Mouse (Mus musculus): Measurements from ENCODE around the gene C030005K15Rik. TPM values are rescaled to one million over a fixed set of nuclear protein-coding genes. Genes with fewer than 3 reads are reported as not detected.

C030005K15Rik gene
- polyA plus RNA-seq, 1 experiment from 2014 or later: not detected

DNA sequence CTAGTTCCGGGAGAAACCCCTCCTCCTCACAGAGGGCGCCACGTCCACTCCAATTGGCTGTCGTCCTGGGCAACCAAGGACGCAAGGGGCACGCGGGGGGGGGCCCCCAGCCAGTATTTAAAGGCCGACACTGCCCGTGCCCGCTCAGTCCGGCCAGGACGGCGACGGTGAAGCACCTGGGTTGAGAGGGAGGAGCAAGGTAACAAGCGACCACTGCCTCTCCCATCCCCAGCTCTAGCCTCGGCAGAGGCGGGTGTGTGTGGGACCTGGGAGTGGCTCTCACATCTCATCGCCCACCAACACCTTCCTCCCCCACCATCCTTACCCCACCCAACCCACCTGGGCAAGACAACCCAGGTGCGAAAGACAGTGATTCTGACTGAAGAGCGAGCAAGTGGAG, 33.6 kb downstream of the C030005K15Rik start, which contains the start of gene Ccer1:
Gene Ccer1, plus strand, starts transcription at position 147 of the 400 bp plus-strand sequence.
- no peak within 1 kb of the TSS for H3K4me3 ChIP-seq (ENCODE audit: inconsistent target)
- H3K79me2 ChIP-seq (ENCODE audit: inconsistent target): no peaks in the 10 kb centered on the region
- whole genome bisulfite sequencing (ENCODE audit: missing documents): 80% methylated on average over 18 of the region's 20 CpGs
- no peaks in the 10 kb centered on the region for H3K36me3 ChIP-seq (ENCODE audit: inconsistent target)
- H3K27ac ChIP-seq: no peak within 1 kb of the TSS

DNA sequence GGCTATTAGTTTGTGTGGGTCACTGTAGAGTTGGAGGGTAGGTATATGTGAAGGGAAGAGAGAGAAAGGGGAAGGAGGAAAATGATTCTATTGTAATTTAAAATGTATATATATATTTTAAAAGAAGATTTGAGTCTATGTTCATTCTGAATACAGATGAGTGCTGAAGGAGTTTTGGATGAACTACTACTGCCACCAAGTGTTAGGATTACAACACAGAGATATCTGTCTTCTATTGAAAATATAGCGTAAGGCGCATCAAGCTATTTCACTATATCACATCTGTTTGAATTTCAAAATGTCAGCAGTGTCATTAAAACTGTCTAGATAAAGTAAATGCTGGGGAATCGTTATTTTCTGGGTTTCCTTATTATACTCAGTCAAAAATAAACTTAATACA, 37.1 kb downstream of the C030005K15Rik start:
- WGBS (ENCODE audit: missing documents): 77% methylated on average over 3 of the region's 3 CpGs
- no peaks in the 10 kb centered on the region for H3K36me3 ChIP-seq (ENCODE audit: inconsistent target)
- H3K79me2 ChIP-seq (ENCODE audit: inconsistent target): no peaks in the 10 kb centered on the region
- H3K27ac ChIP-seq: no peak overlapping the region
- H3K4me3 ChIP-seq (ENCODE audit: inconsistent target): no peak overlapping the region

- H3K4me3 ChIP-seq (ENCODE audit: inconsistent target): no peak overlapping the region
- H3K79me2 ChIP-seq (ENCODE audit: inconsistent target): no peaks in the 10 kb centered on the region
- 93% methylated on average over 1 of the region's 1 CpGs for WGBS (ENCODE audit: missing documents)
- no peaks in the 10 kb centered on the region for H3K36me3 ChIP-seq (ENCODE audit: inconsistent target)
- no peak overlapping the region for H3K27ac ChIP-seq
Observed at GRCm38 (mm10) chr10:97687198-97687597, 39.4 kb downstream of the C030005K15Rik start.

DNA sequence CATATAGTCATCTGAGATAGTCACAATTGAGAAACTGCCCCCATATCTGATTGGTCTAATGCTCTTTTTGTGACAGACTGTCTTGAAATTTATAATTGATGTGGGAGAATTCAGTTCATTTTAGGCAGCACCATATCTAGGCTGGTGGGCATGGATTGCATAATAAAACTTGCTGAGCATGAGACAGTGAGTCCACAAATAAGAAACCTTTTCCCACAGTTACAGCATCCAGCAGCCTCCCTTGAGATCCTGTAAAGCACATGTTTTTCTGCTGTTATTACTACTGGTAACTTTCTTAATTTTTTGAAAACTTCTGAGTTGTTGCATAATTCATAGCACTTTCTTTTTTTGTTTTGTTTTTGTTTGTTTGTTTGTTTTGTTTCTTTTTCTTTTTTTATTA, 43.6 kb downstream of the C030005K15Rik start:
- no peaks in the 10 kb centered on the region for H3K36me3 ChIP-seq (ENCODE audit: inconsistent target)
- no peaks in the 10 kb centered on the region for H3K79me2 ChIP-seq (ENCODE audit: inconsistent target)
- no peak overlapping the region for H3K27ac ChIP-seq
- H3K4me3 ChIP-seq (ENCODE audit: inconsistent target): no peak overlapping the region

Other genes starting within 250 kb of the C030005K15Rik start
- gene Dcn, start 247.1 kb downstream of the C030005K15Rik start, polyA plus RNA-seq (2018): 0.19 to 0.30 TPM in 2 of 3 replicates, not detected in the other
- gene Lum, start 161.6 kb downstream of the C030005K15Rik start, polyA plus RNA-seq (2018): not detected in 3 replicates
- gene Kera, start 119.9 kb downstream of the C030005K15Rik start, polyA plus RNA-seq (2018): not detected in 3 replicates
- gene Epyc, start 82.7 kb downstream of the C030005K15Rik start, polyA plus RNA-seq (2018): not detected in 3 replicates
- gene Ccer1, start 33.7 kb downstream of the C030005K15Rik start, polyA plus RNA-seq (2018): not detected in 3 replicates